Mouse (Mus musculus) MEL (cell line): ENCODE results near the gene Med16.

ENCODE experiments used
- CTCF ChIP-seq, 3 experiments: IDR thresholded peaks in 2 of 3; conservative IDR thresholded peaks in 1 of 3; 2 replicates each; pipeline ENCODE4 v1.5.1; 2011 to 2012; ENCODE audit warnings: low read length in 3 of 3, low read depth in 2 of 3, mild to moderate bottlenecking in 2 of 3, improper control_type of control experiment in 1 of 3, inconsistent platforms in 1 of 3, mixed read lengths in 1 of 3, moderate library complexity in 1 of 3; ENCODE audit not compliant: control insufficient read depth in 1 of 3, insufficient read depth in 1 of 3, poor library complexity in 1 of 3, severe bottlenecking in 1 of 3
- E2F4 ChIP-seq: IDR thresholded peaks from 2 replicates; pipeline ENCODE4 v1.6.1; 2011; ENCODE audit warnings: low read depth, low read length, improper control_type of control experiment, borderline replicate concordance
- EP300 ChIP-seq, 2 experiments: IDR thresholded peaks; 2 replicates each; pipeline ENCODE4 v1.6.1; 2011; ENCODE audit warnings: improper control_type of control experiment in 2 of 2, low read length in 2 of 2, low read depth in 1 of 2, mild to moderate bottlenecking in 1 of 2
- POLR2A ChIP-seq, 2 experiments: IDR thresholded peaks; 2 replicates each; pipeline ENCODE4 v1.6.1; 2011 to 2012; ENCODE audit warnings: low read length in 2 of 2, mild to moderate bottlenecking in 2 of 2, control low read depth in 1 of 2, improper control_type of control experiment in 1 of 2, low read depth in 1 of 2, moderate library complexity in 1 of 2; ENCODE audit not compliant: control insufficient read depth in 1 of 2, insufficient read depth in 1 of 2, poor library complexity in 1 of 2
- RCOR1 ChIP-seq: IDR thresholded peaks from 2 replicates; pipeline ENCODE4 v1.6.1; 2012; ENCODE audit warnings: low read depth, mild to moderate bottlenecking, inconsistent platforms, low read length, improper control_type of control experiment
- ZNF384 ChIP-seq: IDR thresholded peaks from 2 replicates; pipeline ENCODE4 v1.6.1; 2012; ENCODE audit warnings: low read depth, mild to moderate bottlenecking, inconsistent platforms, low read length, improper control_type of control experiment

GRCm38 (mm10) chr10:79877174-79877573 is 31.5 kb downstream of the Med16 start:
- no peak for TF ChIP-seq ZNF384
- no peak for TF ChIP-seq CTCF (IDR thresholded peaks at IDR 0.05 in 2 of 3, conservative IDR thresholded peaks at IDR 0.05 in 1 of 3; ENCODE audit: control insufficient read depth in 1 of 3, insufficient read depth in 1 of 3, low read depth in 2 of 3, low read length in 3 of 3, poor library complexity in 1 of 3, severe bottlenecking in 1 of 3)
- no peak for TF ChIP-seq RCOR1
- TF ChIP-seq POLR2A (IDR thresholded peaks at IDR 0.05; ENCODE audit: control insufficient read depth in 1 of 2, insufficient read depth in 1 of 2, low read depth in 1 of 2, low read length in 2 of 2, poor library complexity in 1 of 2) = peak; percentile 42 to 67; a peak in 2 of 4 replicates
- peak; percentile 58 to 64 for TF ChIP-seq EP300 (IDR thresholded peaks at IDR 0.05; ENCODE audit: low read depth in 1 of 2, low read length in 2 of 2)
- TF ChIP-seq E2F4 = peak; percentile 52; the same call in 1 of the 2 replicates
